Mouse (Mus musculus) intestine, embryonic 15.5 days (tissue): ENCODE measurements around the gene Prdx6. TPM values are rescaled to one million over a fixed set of nuclear protein-coding genes. Genes with fewer than 3 reads are reported as not detected.

Experiments used
- ATAC-seq: fragments of 200-750 bp; cut with Nextera tagmentation; 2 replicates; pipeline ENCODE4 v1.8.0; 2017; ENCODE audit warnings: moderate TSS enrichment, moderate library complexity
- H3K27ac ChIP-seq: fragments of 300-500 bp; sonication (generic); 2 replicates; pipeline ENCODE4 v1.5.1; 2015; ENCODE audit warnings: mild to moderate bottlenecking, inconsistent platforms
- H3K27me3 ChIP-seq: fragments of 300-500 bp; sonication (generic); replicated peaks from 2 replicates; pipeline ENCODE4 v1.6.1; 2015; ENCODE audit warnings: inconsistent platforms
- H3K36me3 ChIP-seq: fragments of 300-500 bp; sonication (generic); 2 replicates; pipeline ENCODE4 v1.6.1; 2015; ENCODE audit warnings: inconsistent platforms
- H3K4me1 ChIP-seq: fragments of 300-500 bp; sonication (generic); replicated peaks from 2 replicates; pipeline ENCODE4 v1.6.1; 2015; ENCODE audit warnings: inconsistent platforms
- H3K4me2 ChIP-seq: fragments of 300-500 bp; sonication (generic); replicated peaks from 2 replicates; pipeline ENCODE4 v1.6.1; 2015; ENCODE audit warnings: mild to moderate bottlenecking, inconsistent platforms
- H3K4me3 ChIP-seq: fragments of 300-500 bp; sonication (generic); replicated peaks from 2 replicates; pipeline ENCODE4 v1.5.1; 2015; ENCODE audit warnings: inconsistent platforms
- H3K9ac ChIP-seq: fragments of 300-500 bp; sonication (generic); 2 replicates; pipeline ENCODE4 v1.6.1; 2015; ENCODE audit warnings: inconsistent platforms
- H3K9me3 ChIP-seq: fragments of 300-500 bp; sonication (generic); 2 replicates; pipeline ENCODE4 v1.6.1; 2016; ENCODE audit warnings: inconsistent platforms
- WGBS: fragments of 180-500 bp; shearing (Covaris S2); methylation state at CpG from one replicate; pipeline ENCODE4 v1.1.7; 2015; 5-methylcytosine and 5-hydroxymethylcytosine counted together
- polyA plus RNA-seq: library from polyadenylated mRNA; unstranded; fragments of >200 nt; fragmentation: Nextera tagmentation; extraction: Ambion mirVana; gene quantifications from 2 replicates; pipeline ENCODE4 v1.2.1, GENCODE M21; 2015

Gene Prdx6
- polyA plus RNA-seq, 1 experiment from 2014 or later, result 484 TPM

- peak overlapping the region; percentile 72; the same call in 1 of the 2 replicates for H3K27ac ChIP-seq
- 0 out of 2 replicates have a peak, but pooled peaks cover 15% of the 10 kb centered on the region for H3K4me1 ChIP-seq
- WGBS, result 9% methylated on average over 6 of the region's 6 CpGs
- peaks cover 7% of the 10 kb centered on the region; the same call in 1 of the 2 replicates for H3K36me3 ChIP-seq
- no peaks in the 10 kb centered on the region for H3K9me3 ChIP-seq
- ATAC-seq, result 0 out of 2 replicates have a peak, but pooled peaks have one; percentile 2
- peak overlapping the region; percentile 76 for H3K4me3 ChIP-seq
- peak overlapping the region; percentile 5; the same call in 1 of the 2 replicates for H3K9ac ChIP-seq
- no peaks in the 10 kb centered on the region for H3K27me3 ChIP-seq
- peak overlapping the region; percentile 79 for H3K4me2 ChIP-seq
Observed at GRCm38 (mm10) chr1:161249442-161249841, 1.6 kb downstream of the Prdx6 start.

DNA sequence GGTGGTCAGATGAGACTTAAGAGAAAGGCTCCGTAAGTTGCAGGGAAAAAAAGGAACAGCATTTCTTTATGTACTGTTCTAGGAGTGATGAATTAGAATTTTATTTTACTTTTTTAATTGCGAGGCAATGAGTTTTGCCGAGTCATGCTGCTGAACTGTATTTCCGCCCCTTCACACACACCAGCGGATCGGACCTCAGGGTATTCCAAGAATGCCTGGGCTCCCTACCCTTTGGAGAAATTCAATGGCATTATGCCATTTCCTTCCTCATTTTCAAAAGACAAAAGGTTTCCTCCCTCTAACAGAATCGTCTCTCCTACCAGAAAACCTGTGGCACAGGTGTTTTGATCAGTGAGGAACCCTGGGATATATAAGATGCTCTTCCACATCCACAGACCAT, 2.3 kb downstream of the Prdx6 start:
- H3K4me1 ChIP-seq, result 0 out of 2 replicates have a peak, but pooled peaks cover 15% of the 10 kb centered on the region
- H3K9ac ChIP-seq, result no peak overlapping the region
- H3K27me3 ChIP-seq, result no peaks in the 10 kb centered on the region
- WGBS, result 62% methylated on average over 7 of the region's 7 CpGs
- peaks cover 13% of the 10 kb centered on the region for H3K36me3 ChIP-seq
- H3K27ac ChIP-seq, result no peak overlapping the region
- no peaks in the 10 kb centered on the region for H3K9me3 ChIP-seq
- peak overlapping the region; percentile 79 for H3K4me2 ChIP-seq
- no peak overlapping the region for H3K4me3 ChIP-seq
- no peak for ATAC-seq

- Histone ChIP-seq H3K4me3 (no peak overlapping the region), H3K36me3 (peaks cover 15% of the 10 kb centered on the region)
Observed at GRCm38 (mm10) chr1:161247643-161248580, 3.1 kb downstream of the Prdx6 start.

GRCm38 (mm10) chr1:161247176-161247575, 3.8 kb downstream of the Prdx6 start:
- no peak for ATAC-seq
- Histone ChIP-seq H3K4me2 (no peak overlapping the region), H3K36me3 (peaks cover 15% of the 10 kb centered on the region)

More at GRCm38 (mm10) chr1:161247643-161248580, 3.1 kb downstream of the Prdx6 start:
- Histone ChIP-seq H3K4me1 (0 out of 2 replicates have a peak, but pooled peaks cover 15% of the 10 kb centered on the region), H3K27me3 (no peaks in the 10 kb centered on the region), H3K27ac (no peak overlapping the region), H3K4me2 (0 out of 2 replicates have a peak overlapping the region, but pooled peaks have one; percentile 12), H3K9me3 (no peaks in the 10 kb centered on the region), H3K9ac (no peak overlapping the region)
- 71% methylated on average over 11 of the region's 11 CpGs for WGBS
- no peak for ATAC-seq

DNA sequence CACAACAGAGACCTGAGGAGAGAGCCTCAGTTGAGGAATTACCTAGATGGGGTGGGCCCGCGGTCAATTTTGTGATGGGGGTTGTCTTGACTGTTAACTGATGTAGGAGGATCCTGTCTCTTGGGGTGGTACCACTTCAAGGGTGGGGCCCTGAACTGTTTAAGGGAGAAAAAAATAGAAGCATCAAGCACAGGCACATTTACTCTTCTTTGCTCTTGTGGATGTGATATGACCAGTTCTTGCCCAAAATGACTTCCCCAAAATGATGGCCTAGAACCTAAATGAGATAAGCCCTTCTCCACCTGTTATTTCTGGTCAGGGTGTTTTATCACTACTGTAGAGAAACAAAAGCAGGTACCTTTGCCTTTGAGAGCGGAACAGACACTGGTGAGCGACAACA, 13.3 kb downstream of the Prdx6 start:
- WGBS, result 96% methylated on average over 4 of the region's 4 CpGs
- no peaks in the 10 kb centered on the region for H3K9me3 ChIP-seq
- no peak overlapping the region for H3K4me3 ChIP-seq
- H3K4me2 ChIP-seq, result no peak overlapping the region
- no peak overlapping the region for H3K9ac ChIP-seq
- no peaks in the 10 kb centered on the region for H3K4me1 ChIP-seq
- ATAC-seq, result no peak
- H3K36me3 ChIP-seq, result peaks cover 5% of the 10 kb centered on the region; the same call in 1 of the 2 replicates
- no peak overlapping the region for H3K27ac ChIP-seq
- H3K27me3 ChIP-seq, result no peaks in the 10 kb centered on the region

More at GRCm38 (mm10) chr1:161247176-161247575, 3.8 kb downstream of the Prdx6 start:
- H3K9ac ChIP-seq, result no peak overlapping the region
- WGBS, result 85% methylated on average over 3 of the region's 3 CpGs
- H3K27me3 ChIP-seq, result no peaks in the 10 kb centered on the region
- H3K9me3 ChIP-seq, result no peaks in the 10 kb centered on the region
- 0 out of 2 replicates have a peak, but pooled peaks cover 15% of the 10 kb centered on the region for H3K4me1 ChIP-seq
- H3K27ac ChIP-seq, result no peak overlapping the region
- no peak overlapping the region for H3K4me3 ChIP-seq

DNA sequence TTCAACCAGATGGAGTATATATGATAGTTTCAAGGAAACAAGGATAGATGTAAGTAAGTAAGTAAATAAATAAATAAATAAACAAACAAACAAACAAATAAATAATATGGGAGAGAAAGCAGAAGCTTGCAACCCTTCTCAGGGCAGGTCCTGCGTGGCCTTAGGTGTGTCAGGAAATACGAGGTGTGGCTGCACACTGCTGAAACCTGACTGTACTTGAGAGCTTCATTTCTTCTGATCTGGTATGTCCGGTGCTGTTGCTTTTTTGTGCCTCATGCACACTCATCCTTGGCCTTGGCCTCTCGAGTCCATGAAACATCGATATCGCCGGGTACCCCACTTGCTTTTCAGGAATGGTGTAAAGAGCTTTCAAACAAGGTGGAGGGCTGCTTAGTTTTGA, 13.7 kb downstream of the Prdx6 start:
- Histone ChIP-seq H3K36me3 (peaks cover 5% of the 10 kb centered on the region; the same call in 1 of the 2 replicates), H3K4me3 (no peak overlapping the region), H3K4me2 (no peak overlapping the region), H3K9me3 (no peaks in the 10 kb centered on the region), H3K27me3 (no peaks in the 10 kb centered on the region), H3K4me1 (no peaks in the 10 kb centered on the region), H3K9ac (no peak overlapping the region), H3K27ac (no peak overlapping the region)
- WGBS, result 89% methylated on average over 7 of the region's 7 CpGs
- ATAC-seq, result no peak

DNA sequence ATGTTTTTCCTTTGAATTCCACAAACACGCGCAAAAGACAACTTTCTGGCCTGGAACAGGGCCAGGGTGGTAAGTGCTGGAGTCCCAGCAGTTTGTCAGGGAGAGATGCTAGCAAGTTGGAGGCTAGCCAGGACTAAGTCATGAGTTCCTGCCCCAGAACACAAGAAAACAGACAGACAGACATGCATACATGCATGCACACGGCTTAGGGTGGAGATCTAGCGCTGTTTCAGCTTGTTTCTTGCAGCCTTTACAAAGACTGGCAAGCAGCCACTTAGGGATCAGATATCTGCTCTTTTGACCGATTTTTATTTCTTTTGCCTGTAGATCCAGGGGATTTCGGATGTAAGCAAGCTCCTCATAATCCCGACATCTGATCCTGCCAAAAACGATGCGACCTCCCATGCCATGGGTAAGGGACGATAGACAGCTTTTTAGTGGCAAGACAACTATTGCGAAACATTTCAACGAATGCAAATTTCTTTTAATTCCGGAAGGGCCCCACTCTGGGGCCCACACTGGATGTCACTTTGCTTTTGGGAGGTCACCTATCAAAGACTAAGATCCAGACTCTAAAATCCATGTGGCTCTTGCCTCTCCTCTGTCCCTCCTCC, 17.7 kb downstream of the Prdx6 start:
- H3K4me3 ChIP-seq, result no peak overlapping the region
- no peak overlapping the region for H3K9ac ChIP-seq
- H3K4me2 ChIP-seq, result 0 out of 2 replicates have a peak overlapping the region, but pooled peaks have one; percentile 11
- no peaks in the 10 kb centered on the region for H3K4me1 ChIP-seq
- no peaks in the 10 kb centered on the region for H3K27me3 ChIP-seq
- no peaks in the 10 kb centered on the region for H3K36me3 ChIP-seq
- ATAC-seq, result no peak
- 62% methylated on average over 13 of the region's 13 CpGs for WGBS
- no peak overlapping the region for H3K27ac ChIP-seq
- no peaks in the 10 kb centered on the region for H3K9me3 ChIP-seq

DNA sequence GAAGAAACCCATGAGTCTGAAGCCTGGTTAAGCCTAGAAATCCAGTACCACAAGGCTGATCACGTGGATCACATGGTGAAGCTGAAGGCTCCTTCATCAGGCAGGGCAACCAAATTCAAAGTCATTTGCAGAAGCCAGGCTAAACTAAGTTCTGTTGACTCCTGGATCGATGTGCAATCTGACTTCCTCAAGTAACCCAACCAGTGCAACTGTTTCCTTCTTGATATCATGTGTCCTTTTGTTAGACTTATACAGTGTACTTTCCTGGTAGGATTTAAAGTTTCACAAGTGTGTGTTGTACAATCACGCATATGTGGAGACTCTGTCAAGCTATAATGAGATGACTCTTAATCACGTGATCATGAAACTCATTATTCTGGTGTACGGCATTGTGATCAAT, 18.8 kb downstream of the Prdx6 start:
- H3K27ac ChIP-seq, result no peak overlapping the region
- no peak for ATAC-seq
- H3K9me3 ChIP-seq, result no peaks in the 10 kb centered on the region
- no peaks in the 10 kb centered on the region for H3K4me1 ChIP-seq
- no peaks in the 10 kb centered on the region for H3K36me3 ChIP-seq
- H3K9ac ChIP-seq, result no peak overlapping the region
- WGBS, result 87% methylated on average over 5 of the region's 5 CpGs
- no peak overlapping the region for H3K4me3 ChIP-seq
- H3K27me3 ChIP-seq, result no peaks in the 10 kb centered on the region
- no peak overlapping the region for H3K4me2 ChIP-seq

- Histone ChIP-seq H3K36me3 (no peaks in the 10 kb centered on the region), H3K9me3 (no peaks in the 10 kb centered on the region), H3K27me3 (no peaks in the 10 kb centered on the region), H3K4me1 (no peaks in the 10 kb centered on the region), H3K4me2 (no peak overlapping the region), H3K4me3 (no peak overlapping the region), H3K27ac (no peak overlapping the region), H3K9ac (no peak overlapping the region)
- 49% methylated on average over 5 of the region's 5 CpGs for WGBS
- no peak for ATAC-seq
Observed at GRCm38 (mm10) chr1:161224837-161225236, 26.2 kb downstream of the Prdx6 start.

GRCm38 (mm10) chr1:161219816-161220215, 31.2 kb downstream of the Prdx6 start:
- H3K36me3 ChIP-seq, result no peaks in the 10 kb centered on the region
- no peak for ATAC-seq
- no peak overlapping the region for H3K9ac ChIP-seq
- H3K4me2 ChIP-seq, result no peak overlapping the region
- H3K27ac ChIP-seq, result no peak overlapping the region
- H3K9me3 ChIP-seq, result no peaks in the 10 kb centered on the region
- 68% methylated on average over 3 of the region's 3 CpGs for WGBS
- H3K4me1 ChIP-seq, result no peaks in the 10 kb centered on the region
- H3K4me3 ChIP-seq, result no peak overlapping the region
- H3K27me3 ChIP-seq, result no peaks in the 10 kb centered on the region

GRCm38 (mm10) chr1:161214465-161214864, 36.6 kb downstream of the Prdx6 start:
- 27% methylated on average over 4 of the region's 4 CpGs for WGBS
- Histone ChIP-seq H3K36me3 (no peaks in the 10 kb centered on the region), H3K9ac (no peak overlapping the region), H3K27me3 (no peaks in the 10 kb centered on the region), H3K9me3 (no peaks in the 10 kb centered on the region), H3K4me1 (no peaks in the 10 kb centered on the region), H3K27ac (no peak overlapping the region), H3K4me3 (no peak overlapping the region), H3K4me2 (no peak overlapping the region)
- ATAC-seq, result no peak

GRCm38 (mm10) chr1:161199856-161200255, 51.2 kb downstream of the Prdx6 start:
- ATAC-seq, result no peak
- H3K27me3 ChIP-seq, result no peaks in the 10 kb centered on the region
- H3K27ac ChIP-seq, result no peak overlapping the region
- H3K36me3 ChIP-seq, result no peaks in the 10 kb centered on the region
- H3K4me1 ChIP-seq, result no peaks in the 10 kb centered on the region
- whole genome bisulfite sequencing, result 70% methylated on average over 5 of the region's 5 CpGs
- no peak overlapping the region for H3K4me2 ChIP-seq
- H3K4me3 ChIP-seq, result no peak overlapping the region
- H3K9me3 ChIP-seq, result no peaks in the 10 kb centered on the region
- H3K9ac ChIP-seq, result no peak overlapping the region
